Mouse (Mus musculus): ENCODE measurements around the gene Elovl6. TPM values are rescaled to one million over a fixed set of nuclear protein-coding genes. Genes with fewer than 3 reads are reported as not detected.

Gene Elovl6
- polyA plus RNA-seq, 1 experiment from 2014 or later = 34.2 TPM

DNA sequence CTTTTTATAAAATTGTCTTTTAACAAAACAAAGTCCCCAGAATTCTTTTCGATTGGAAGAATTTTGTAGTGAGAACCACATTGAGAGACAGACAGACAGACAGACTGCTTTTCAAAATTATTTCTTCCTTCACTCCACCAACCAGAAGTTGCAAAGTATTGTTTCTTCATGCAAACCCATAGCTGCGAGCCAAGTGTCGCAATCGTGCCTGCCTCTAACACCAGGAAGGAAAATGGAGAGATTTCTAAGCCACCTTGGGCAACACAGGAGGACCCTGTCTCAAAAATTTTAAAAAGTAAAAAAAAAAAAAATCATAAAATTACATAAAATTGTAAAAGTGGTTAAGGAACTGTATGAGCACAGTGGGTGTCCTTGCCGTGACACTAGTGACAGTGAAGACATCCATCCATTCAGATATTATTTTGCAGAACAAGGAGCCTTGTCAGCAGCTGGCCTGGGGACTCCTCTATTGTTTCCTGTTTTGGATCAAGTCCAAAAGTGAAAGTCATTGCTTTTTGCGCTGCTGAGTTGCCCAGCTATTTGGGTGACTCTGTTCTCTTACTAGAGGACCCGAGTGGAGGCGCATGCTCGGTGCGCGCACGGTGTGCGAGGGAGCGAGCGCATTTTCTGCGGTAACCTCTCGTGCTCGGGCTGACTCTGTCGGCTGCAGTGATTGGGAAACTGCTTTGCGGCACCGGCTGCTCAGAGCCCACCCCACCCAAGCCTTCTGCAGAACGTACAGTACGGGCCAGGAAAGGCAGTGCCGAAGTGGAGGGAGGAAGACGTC, 80.3 kb downstream of the Elovl6 start:
- H3K36me3 ChIP-seq (ENCODE audit: insufficient read depth, low read length) = peaks cover 5% of the 10 kb centered on the region; the same call in 1 of the 2 replicates
- no peak overlapping the region for H3K9ac ChIP-seq (ENCODE audit: low read depth, low read length)
- no peaks in the 10 kb centered on the region for H3K9me3 ChIP-seq (replicated peaks; ENCODE audit: low read length)
- H3K27me3 ChIP-seq (ENCODE audit: insufficient read depth, low read length) = no peaks in the 10 kb centered on the region
- no peak for TF ChIP-seq CTCF (IDR thresholded peaks at IDR 0.05; ENCODE audit: low read depth)
- 84% methylated on average over 25 of the region's 25 CpGs for WGBS
- 0 out of 2 replicates have a peak, but pooled peaks have one; percentile 21 for ATAC-seq (replicated peaks; ENCODE audit: low FRiP score, low read depth)
- no peak overlapping the region for H3K4me3 ChIP-seq (replicated peaks; ENCODE audit: low read depth, low read length)
- H3K4me1 ChIP-seq (replicated peaks; ENCODE audit: insufficient read depth, low read length) = 0 out of 2 replicates have a peak, but pooled peaks cover 3% of the 10 kb centered on the region
- DNase-seq (ENCODE audit: low spot score) = no peak
- no peak overlapping the region for H3K27ac ChIP-seq
- H3K4me2 ChIP-seq (ENCODE audit: low read length) = no peak overlapping the region

GRCm38 (mm10) chr3:129613756-129614155, 81.6 kb downstream of the Elovl6 start:
- H3K27ac ChIP-seq = peak overlapping the region; percentile 42; the same call in 1 of the 2 replicates
- H3K4me3 ChIP-seq (replicated peaks; ENCODE audit: low read depth, low read length) = no peak overlapping the region

DNA sequence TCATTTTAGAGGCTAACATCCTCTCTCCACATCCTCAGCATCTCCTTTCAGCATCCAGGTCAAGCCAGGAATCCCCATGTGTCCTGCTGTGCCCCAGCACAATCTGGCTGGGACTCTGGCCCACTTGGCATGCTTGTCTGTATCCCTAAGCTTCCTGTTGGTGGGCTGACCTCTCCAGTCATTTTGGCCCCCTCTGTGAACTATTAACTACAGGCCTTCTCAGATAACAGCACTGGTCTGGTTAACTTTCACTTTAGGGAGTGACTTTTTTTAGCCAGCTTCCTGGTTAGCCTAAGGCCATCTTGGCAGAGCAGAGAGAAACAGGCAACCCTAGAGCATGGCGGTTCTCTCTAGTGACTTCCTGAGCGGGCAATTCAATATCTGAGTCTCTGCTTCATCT, 82.1 kb downstream of the Elovl6 start:
- Histone ChIP-seq H3K4me2 (ENCODE audit: low read length) (no peak overlapping the region), H3K4me1 (replicated peaks; ENCODE audit: insufficient read depth, low read length) (peaks cover 3% of the 10 kb centered on the region; the same call in 1 of the 2 replicates), H3K9ac (ENCODE audit: low read depth, low read length) (no peak overlapping the region), H3K27ac (peak overlapping the region; percentile 42), H3K36me3 (ENCODE audit: insufficient read depth, low read length) (no peaks in the 10 kb centered on the region), H3K27me3 (ENCODE audit: insufficient read depth, low read length) (no peaks in the 10 kb centered on the region), H3K4me3 (replicated peaks; ENCODE audit: low read depth, low read length) (no peak overlapping the region), H3K9me3 (replicated peaks; ENCODE audit: low read length) (no peaks in the 10 kb centered on the region)
- peak; percentile 44; the same call in 1 of the 2 replicates for ATAC-seq (replicated peaks; ENCODE audit: low FRiP score, low read depth)
- WGBS = 56% methylated on average over 2 of the region's 2 CpGs
- DNase-seq (ENCODE audit: low spot score) = peak; percentile 44
- TF ChIP-seq CTCF (IDR thresholded peaks at IDR 0.05; ENCODE audit: low read depth) = no peak

More at GRCm38 (mm10) chr3:129613756-129614155, 81.6 kb downstream of the Elovl6 start:
- ATAC-seq (replicated peaks; ENCODE audit: low FRiP score, low read depth) (no peak), DNase-seq (ENCODE audit: low spot score) (no peak)
- Histone ChIP-seq H3K9me3 (replicated peaks; ENCODE audit: low read length) (no peaks in the 10 kb centered on the region), H3K27me3 (ENCODE audit: insufficient read depth, low read length) (no peaks in the 10 kb centered on the region), H3K4me2 (ENCODE audit: low read length) (no peak overlapping the region), H3K9ac (ENCODE audit: low read depth, low read length) (no peak overlapping the region), H3K36me3 (ENCODE audit: insufficient read depth, low read length) (no peaks in the 10 kb centered on the region), H3K4me1 (replicated peaks; ENCODE audit: insufficient read depth, low read length) (0 out of 2 replicates have a peak, but pooled peaks cover 3% of the 10 kb centered on the region)
- no peak for TF ChIP-seq CTCF (IDR thresholded peaks at IDR 0.05; ENCODE audit: low read depth)
- WGBS = 70% methylated on average over 7 of the region's 7 CpGs

DNA sequence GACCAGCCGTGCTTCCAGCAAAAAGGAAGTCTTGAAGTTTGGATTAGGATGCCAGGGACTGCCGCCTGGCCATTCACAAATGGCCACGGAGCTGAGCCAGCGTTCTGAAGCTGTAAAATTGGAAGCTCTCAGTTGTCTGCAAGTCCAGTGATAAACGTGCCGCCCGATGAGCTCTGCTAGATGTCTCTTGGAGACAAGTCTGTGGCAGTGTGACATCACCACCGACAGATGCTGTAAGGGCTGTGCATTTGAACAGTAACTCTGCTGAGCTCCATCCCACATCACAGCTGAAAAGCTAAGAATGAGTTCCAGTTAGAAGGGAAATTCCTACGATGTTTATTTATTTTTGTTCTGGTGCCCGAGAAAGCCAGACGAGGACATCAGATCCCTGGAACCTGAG, 85.3 kb downstream of the Elovl6 start:
- ATAC-seq (replicated peaks; ENCODE audit: low FRiP score, low read depth) (no peak), DNase-seq (ENCODE audit: low spot score) (no peak)
- H3K4me2 ChIP-seq (ENCODE audit: low read length) = no peak overlapping the region
- H3K9me3 ChIP-seq (replicated peaks; ENCODE audit: low read length) = no peaks in the 10 kb centered on the region
- H3K4me1 ChIP-seq (replicated peaks; ENCODE audit: insufficient read depth, low read length) = peaks cover 11% of the 10 kb centered on the region; the same call in 1 of the 2 replicates
- H3K4me3 ChIP-seq (replicated peaks; ENCODE audit: low read depth, low read length) = no peak overlapping the region
- no peak overlapping the region for H3K9ac ChIP-seq (ENCODE audit: low read depth, low read length)
- H3K36me3 ChIP-seq (ENCODE audit: insufficient read depth, low read length) = no peaks in the 10 kb centered on the region
- no peak overlapping the region for H3K27ac ChIP-seq
- WGBS = 75% methylated on average over 11 of the region's 11 CpGs
- no peak for TF ChIP-seq CTCF (IDR thresholded peaks at IDR 0.05; ENCODE audit: low read depth)
- no peaks in the 10 kb centered on the region for H3K27me3 ChIP-seq (ENCODE audit: insufficient read depth, low read length)

DNA sequence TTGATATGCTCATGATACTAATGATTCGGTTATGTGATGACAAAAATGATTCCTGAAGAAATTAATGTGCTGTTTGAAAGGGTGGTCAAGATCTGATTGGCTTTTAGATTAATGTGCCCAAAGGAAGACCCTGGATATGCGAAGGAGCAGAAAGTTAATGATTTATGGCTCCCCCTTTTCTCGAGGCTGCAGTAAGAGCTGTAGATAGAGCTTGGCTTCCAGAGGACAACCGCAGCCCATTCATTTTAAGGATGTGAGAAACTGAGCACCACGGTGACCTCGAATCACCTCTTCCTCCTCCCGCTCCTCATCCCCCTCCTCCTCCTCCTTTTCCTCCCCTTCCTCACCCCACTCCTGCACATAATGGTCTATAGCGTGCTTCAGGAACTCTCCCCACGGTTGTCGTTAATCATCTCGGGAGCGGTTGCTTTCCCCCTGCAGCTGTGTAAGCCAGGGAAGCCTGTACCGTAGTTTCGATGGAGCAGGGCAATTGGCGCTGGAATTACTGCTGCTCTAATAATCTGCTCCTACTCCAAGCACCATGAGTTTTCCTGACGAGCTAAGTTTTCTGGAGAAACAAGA, 87.1 kb downstream of the Elovl6 start:
- H3K9ac ChIP-seq (ENCODE audit: low read depth, low read length) = no peak overlapping the region
- no peak overlapping the region for H3K4me3 ChIP-seq (replicated peaks; ENCODE audit: low read depth, low read length)
- no peak for TF ChIP-seq CTCF (IDR thresholded peaks at IDR 0.05; ENCODE audit: low read depth)
- H3K4me2 ChIP-seq (ENCODE audit: low read length) = peak overlapping the region; percentile 14; the same call in 1 of the 2 replicates
- H3K27ac ChIP-seq = no peak overlapping the region
- ATAC-seq (replicated peaks; ENCODE audit: low FRiP score, low read depth) = peak; percentile 67; the same call in 1 of the 2 replicates
- H3K36me3 ChIP-seq (ENCODE audit: insufficient read depth, low read length) = no peaks in the 10 kb centered on the region
- no peaks in the 10 kb centered on the region for H3K27me3 ChIP-seq (ENCODE audit: insufficient read depth, low read length)
- peaks cover 8% of the 10 kb centered on the region; the same call in 1 of the 2 replicates for H3K4me1 ChIP-seq (replicated peaks; ENCODE audit: insufficient read depth, low read length)
- no peaks in the 10 kb centered on the region for H3K9me3 ChIP-seq (replicated peaks; ENCODE audit: low read length)
- DNase-seq (ENCODE audit: low spot score) = peak; percentile 54
- 10% methylated on average over 16 of the region's 16 CpGs for WGBS

- Histone ChIP-seq H3K4me2 (ENCODE audit: low read length) (no peak overlapping the region), H3K27ac (no peak overlapping the region), H3K27me3 (ENCODE audit: insufficient read depth, low read length) (no peaks in the 10 kb centered on the region), H3K9me3 (replicated peaks; ENCODE audit: low read length) (no peaks in the 10 kb centered on the region), H3K9ac (ENCODE audit: low read depth, low read length) (no peak overlapping the region), H3K36me3 (ENCODE audit: insufficient read depth, low read length) (no peaks in the 10 kb centered on the region), H3K4me3 (replicated peaks; ENCODE audit: low read depth, low read length) (no peak overlapping the region), H3K4me1 (replicated peaks; ENCODE audit: insufficient read depth, low read length) (peaks cover 8% of the 10 kb centered on the region; the same call in 1 of the 2 replicates)
- 82% methylated on average over 3 of the region's 3 CpGs for WGBS
- ATAC-seq (replicated peaks; ENCODE audit: low FRiP score, low read depth) (no peak), DNase-seq (ENCODE audit: low spot score) (no peak)
- TF ChIP-seq CTCF (IDR thresholded peaks at IDR 0.05; ENCODE audit: low read depth) = no peak
These were observed 88.6 kb downstream of the Elovl6 start for GRCm38 (mm10) chr3:129620802-129621201.

Measured in kidney, postnatal 0 days (tissue).